Mouse (Mus musculus): ENCODE data around the gene Tstd3.

DNA sequence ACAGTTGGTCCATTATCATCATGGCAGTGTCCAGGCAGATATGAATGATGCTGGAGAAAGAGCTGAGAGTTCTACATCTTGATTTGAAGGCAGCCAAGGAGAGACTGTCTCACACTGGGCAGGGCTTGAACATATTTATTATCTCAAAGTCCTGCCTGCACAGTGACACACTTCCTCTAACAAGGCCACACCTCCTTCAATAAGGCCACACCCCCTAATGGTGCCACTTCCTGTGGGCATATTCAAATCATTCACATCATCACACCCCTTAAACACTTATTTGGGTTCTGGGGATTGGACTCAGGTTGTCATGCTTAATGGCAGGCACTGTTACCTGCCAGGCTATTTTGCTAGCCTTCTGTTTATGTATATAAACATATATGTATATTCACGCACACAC, 5.3 kb upstream of the Tstd3 start:
- no peak for TF ChIP-seq POLR2A (IDR thresholded peaks at IDR 0.05; ENCODE audit: borderline replicate concordance, extremely low read depth, insufficient read depth, insufficient read length, poor library complexity, severe bottlenecking)
- no peak for TF ChIP-seq CTCF (IDR thresholded peaks at IDR 0.05; ENCODE audit: borderline replicate concordance, extremely low read depth, insufficient read depth, insufficient read length)
